In the genomic region with DNA sequence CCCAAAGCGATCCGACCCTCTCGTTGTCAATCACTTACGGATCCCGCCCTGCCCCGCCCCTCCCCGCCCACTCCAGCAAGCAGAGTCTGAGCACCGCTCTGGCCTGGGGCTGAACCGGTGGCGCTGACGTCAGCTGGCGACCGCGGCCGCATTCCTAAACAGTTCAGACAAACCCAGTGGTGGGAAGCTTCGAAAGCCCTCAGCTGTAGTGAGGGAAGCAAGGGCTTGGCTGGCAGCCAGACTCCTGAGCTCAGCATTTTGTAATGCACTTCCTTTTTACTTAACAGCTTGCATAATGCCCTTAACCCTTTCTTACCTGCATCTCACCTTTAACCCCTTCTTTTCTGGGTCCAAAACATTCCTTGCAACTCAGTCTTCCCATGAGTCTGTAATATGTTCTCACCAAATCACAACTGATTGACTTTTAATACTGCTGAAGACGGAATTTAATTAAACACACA, we compare ENCODE assay signal across 8 mouse cellular contexts.
A peak's percentile ranks its signal among the peaks of the same experiment; 100 is the strongest.
DNase-seq lines count a peak whose midpoint lies in the region; ATAC-seq and TF ChIP-seq lines count a peak whose summit lies in the region.

No protein-coding gene starts in this region.

- no peak for TF ChIP-seq CTCF in bone marrow macrophage, adult 2 months (IDR thresholded peaks at IDR 0.05; ENCODE audit: low read depth, low read length)
- no peak for TF ChIP-seq CTCF in spleen, adult 2 months (IDR thresholded peaks at IDR 0.05; ENCODE audit: extremely low read depth, insufficient read depth, insufficient read length, insufficient replicate concordance)

- no peaks in the 10 kb centered on the region for H3K36me3 ChIP-seq in erythroblast, embryonic 14.5 days (ENCODE audit: control insufficient read depth)
- no peaks in the 10 kb centered on the region for H3K36me3 ChIP-seq in heart, embryonic 10.5 days
- no peaks in the 10 kb centered on the region for H3K36me3 ChIP-seq in kidney, embryonic 14.5 days (ENCODE audit: control insufficient read depth, insufficient read depth, low read length)
- no peaks in the 10 kb centered on the region for H3K36me3 ChIP-seq in limb, embryonic 14.5 days (ENCODE audit: control insufficient read depth, insufficient read depth, low read length)
- no peaks in the 10 kb centered on the region for H3K36me3 ChIP-seq in midbrain, embryonic 16.5 days (ENCODE audit: control insufficient read depth, insufficient read depth, low read length)
- no peaks in the 10 kb centered on the region for H3K36me3 ChIP-seq in spleen, adult 2 months (ENCODE audit: control insufficient read depth, insufficient read depth, low read length)

- no peaks in the 10 kb centered on the region for H3K27me3 ChIP-seq in erythroblast, embryonic 14.5 days (ENCODE audit: control insufficient read depth)
- H3K27me3 ChIP-seq in heart, embryonic 10.5 days (ENCODE audit: insufficient read depth, poor library complexity, severe bottlenecking): no peaks in the 10 kb centered on the region
- no peaks in the 10 kb centered on the region for H3K27me3 ChIP-seq in kidney, embryonic 14.5 days (ENCODE audit: control insufficient read depth, insufficient read depth, low read length)
- no peaks in the 10 kb centered on the region for H3K27me3 ChIP-seq in limb, embryonic 14.5 days (ENCODE audit: control insufficient read depth, insufficient read depth, low read length)
- H3K27me3 ChIP-seq in midbrain, embryonic 16.5 days (ENCODE audit: control insufficient read depth, insufficient read depth, low read depth, low read length): no peaks in the 10 kb centered on the region
- H3K27me3 ChIP-seq in spleen, adult 2 months (ENCODE audit: control insufficient read depth, insufficient read depth, low read length): no peaks in the 10 kb centered on the region

- H3K4me2 ChIP-seq in kidney, embryonic 14.5 days (replicated peaks; ENCODE audit: low read depth, low read length): peak overlapping the region; percentile 26
- H3K4me2 ChIP-seq in limb, embryonic 14.5 days (replicated peaks; ENCODE audit: low read depth, low read length, severe bottlenecking): peak overlapping the region; percentile 42
- H3K4me2 ChIP-seq in midbrain, embryonic 16.5 days (ENCODE audit: low read length): peak overlapping the region; percentile 62

- no peak for TF ChIP-seq POLR2A in bone marrow macrophage, adult 2 months (IDR thresholded peaks at IDR 0.05; ENCODE audit: borderline replicate concordance, low read depth, low read length)
- TF ChIP-seq POLR2A in limb, embryonic 14.5 days (IDR thresholded peaks at IDR 0.05; ENCODE audit: borderline replicate concordance, extremely low read depth, insufficient read depth, insufficient read length): no peak
- no peak for TF ChIP-seq POLR2A in spleen, adult 2 months (IDR thresholded peaks at IDR 0.05; ENCODE audit: low read depth, low read length)

- H3K4me3 ChIP-seq in bone marrow macrophage, adult 2 months (ENCODE audit: insufficient read depth, low read length): peak overlapping the region; percentile 37
- H3K4me3 ChIP-seq in erythroblast, embryonic 14.5 days (replicated peaks): peak overlapping the region; percentile 37
- peak overlapping the region; percentile 37 for H3K4me3 ChIP-seq in heart, embryonic 10.5 days
- peak overlapping the region; percentile 19 for H3K4me3 ChIP-seq in kidney, embryonic 14.5 days (ENCODE audit: low read length)
- H3K4me3 ChIP-seq in limb, embryonic 14.5 days (replicated peaks; ENCODE audit: low read length): peak overlapping the region; percentile 23
- peak overlapping the region; percentile 31 for H3K4me3 ChIP-seq in midbrain, embryonic 16.5 days (ENCODE audit: low read depth, low read length)
- H3K4me3 ChIP-seq in spleen, adult 2 months (ENCODE audit: extremely low read depth, insufficient read depth, insufficient read length): peak overlapping the region; percentile 26; the same call in 1 of the 2 replicates

- H3K9ac ChIP-seq in kidney, embryonic 14.5 days (ENCODE audit: low read depth, low read length): no peak overlapping the region
- H3K9ac ChIP-seq in limb, embryonic 14.5 days (ENCODE audit: low read depth, low read length, severe bottlenecking): no peak overlapping the region
- 0 out of 2 replicates have a peak overlapping the region, but pooled peaks have one; percentile 13 for H3K9ac ChIP-seq in midbrain, embryonic 16.5 days (ENCODE audit: low read depth, low read length)

- H3K9me3 ChIP-seq in erythroblast, embryonic 14.5 days (ENCODE audit: control insufficient read depth, low read length): no peaks in the 10 kb centered on the region
- no peaks in the 10 kb centered on the region for H3K9me3 ChIP-seq in heart, embryonic 10.5 days
- no peaks in the 10 kb centered on the region for H3K9me3 ChIP-seq in kidney, embryonic 14.5 days (ENCODE audit: control insufficient read depth, low read length)
- H3K9me3 ChIP-seq in limb, embryonic 14.5 days (ENCODE audit: control insufficient read depth, low read length): no peaks in the 10 kb centered on the region
- H3K9me3 ChIP-seq in midbrain, embryonic 16.5 days (replicated peaks; ENCODE audit: control insufficient read depth, low read length, poor library complexity, severe bottlenecking): no peaks in the 10 kb centered on the region

- peak; percentile 100 for ATAC-seq in kidney, embryonic 14.5 days (ENCODE audit: low FRiP score, low TSS enrichment)
- peak; percentile 100 for ATAC-seq in limb, embryonic 14.5 days (ENCODE audit: low FRiP score, low read depth)
- peak; percentile 97 for ATAC-seq in midbrain, embryonic 16.5 days

- DNase-seq in A20 (ENCODE audit: low read depth, low spot score): peak; percentile 87
- peak; percentile 99 for DNase-seq in heart, embryonic 10.5 days (ENCODE audit: low spot score)
- DNase-seq in limb, embryonic 14.5 days (ENCODE audit: low spot score): peak; percentile 100
- DNase-seq in spleen, adult 2 months (ENCODE audit: low read depth in 1 of 2, low spot score in 2 of 2): peak; percentile 73 to 77

- peaks cover 28% of the 10 kb centered on the region for H3K4me1 ChIP-seq in bone marrow macrophage, adult 2 months (ENCODE audit: control insufficient read depth, insufficient read depth, low read length)
- peaks cover 5% of the 10 kb centered on the region for H3K4me1 ChIP-seq in erythroblast, embryonic 14.5 days (ENCODE audit: control insufficient read depth)
- peaks cover 32% of the 10 kb centered on the region for H3K4me1 ChIP-seq in heart, embryonic 10.5 days
- H3K4me1 ChIP-seq in kidney, embryonic 14.5 days (ENCODE audit: control insufficient read depth, insufficient read depth, low read length): peaks cover 16% of the 10 kb centered on the region
- H3K4me1 ChIP-seq in limb, embryonic 14.5 days (ENCODE audit: control insufficient read depth, insufficient read depth, low read length): peaks cover 25% of the 10 kb centered on the region
- peaks cover 24% of the 10 kb centered on the region for H3K4me1 ChIP-seq in midbrain, embryonic 16.5 days (ENCODE audit: control insufficient read depth, insufficient read depth, low read length)
- peaks cover 10% of the 10 kb centered on the region; the same call in 1 of the 2 replicates for H3K4me1 ChIP-seq in spleen, adult 2 months (ENCODE audit: control insufficient read depth, insufficient read depth, insufficient read length)

- WGBS in heart, embryonic 10.5 days: 2% methylated on average over 17 of the region's 17 CpGs
- WGBS in kidney, embryonic 14.5 days: 2% methylated on average over 17 of the region's 17 CpGs
- 1% methylated on average over 17 of the region's 17 CpGs for WGBS in limb, embryonic 14.5 days
- whole genome bisulfite sequencing in midbrain, embryonic 16.5 days: 2% methylated on average over 17 of the region's 17 CpGs
- WGBS in spleen, adult 2 months: 3% methylated on average over 17 of the region's 17 CpGs

- H3K27ac ChIP-seq in bone marrow macrophage, adult 2 months (ENCODE audit: insufficient read depth, low read depth, low read length): no peak overlapping the region
- H3K27ac ChIP-seq in heart, embryonic 10.5 days: no peak overlapping the region
- H3K27ac ChIP-seq in kidney, embryonic 14.5 days (ENCODE audit: low read depth, low read length): no peak overlapping the region
- no peak overlapping the region for H3K27ac ChIP-seq in limb, embryonic 14.5 days (replicated peaks; ENCODE audit: low read depth, low read length)
- H3K27ac ChIP-seq in midbrain, embryonic 16.5 days (ENCODE audit: low read length): no peak overlapping the region
- H3K27ac ChIP-seq in spleen, adult 2 months (ENCODE audit: insufficient read depth, low read length): no peak overlapping the region
